ENCODE assay signal across 8 mouse cellular contexts in genomic region chr4:32337638-32338037, GRCm38 (mm10).
DNase-seq lines count a peak whose midpoint lies in the region; ATAC-seq and TF ChIP-seq lines count a peak whose summit lies in the region.

No protein-coding gene starts in this region.

- H3K4me1 ChIP-seq in kidney, postnatal 0 days (replicated peaks; ENCODE audit: insufficient read depth, low read length) = 0 out of 2 replicates have a peak, but pooled peaks cover 4% of the 10 kb centered on the region

- H3K27me3 ChIP-seq in kidney, postnatal 0 days (ENCODE audit: insufficient read depth, low read length) = no peaks in the 10 kb centered on the region

- H3K4me3 ChIP-seq in kidney, postnatal 0 days (replicated peaks; ENCODE audit: low read depth, low read length) = no peak overlapping the region

- WGBS in kidney, postnatal 0 days = 17% methylated on average over 11 of the region's 11 CpGs

- no peaks in the 10 kb centered on the region for H3K36me3 ChIP-seq in kidney, postnatal 0 days (ENCODE audit: insufficient read depth, low read length)

- no peak overlapping the region for H3K9ac ChIP-seq in kidney, postnatal 0 days (ENCODE audit: low read depth, low read length)

- ATAC-seq in kidney, postnatal 0 days (replicated peaks; ENCODE audit: low FRiP score, low read depth) = 0 out of 2 replicates have a peak, but pooled peaks have one; percentile 21

- peak; percentile 97 for DNase-seq in 416B (ENCODE audit: low read depth)
- peak; percentile 59 for DNase-seq in Muller cell, postnatal 12 days (ENCODE audit: inconsistent ontology term)
- peak; percentile 82 for DNase-seq in heart, adult 8-10 months (ENCODE audit: low spot score)
- DNase-seq in kidney, postnatal 0 days (ENCODE audit: low spot score) = peak; percentile 81
- peak; percentile 85 for DNase-seq in lung, postnatal 14 days
- no peak for DNase-seq in cerebellum, adult 9-10 months
- no peak for DNase-seq in layer of hippocampus, adult 9-10 months (ENCODE audit: low spot score)
- no peak for DNase-seq in thymus, postnatal 0 days (ENCODE audit: low spot score)

- no peak overlapping the region for H3K4me2 ChIP-seq in kidney, postnatal 0 days (ENCODE audit: low read length)

- no peak overlapping the region for H3K27ac ChIP-seq in kidney, postnatal 0 days

- TF ChIP-seq CTCF in kidney, postnatal 0 days (IDR thresholded peaks at IDR 0.05; ENCODE audit: low read depth) = no peak

- no peaks in the 10 kb centered on the region for H3K9me3 ChIP-seq in kidney, postnatal 0 days (replicated peaks; ENCODE audit: low read length)

Comparison
In these comparisons a context has a peak if more than half of its experiments do, and no peak if none do; other contexts are left out.
1. DNase-seq: peak in 416B (single experiment), Muller cell, postnatal 12 days (single experiment), heart, adult 8-10 months (single experiment), kidney, postnatal 0 days (single experiment) and lung, postnatal 14 days (single experiment); none in cerebellum, adult 9-10 months (single experiment), layer of hippocampus, adult 9-10 months (single experiment) and thymus, postnatal 0 days (single experiment).